Mouse (Mus musculus) embryonic facial prominence, embryonic 10.5 days (tissue): Measurements from ENCODE around the gene Jmjd1c. TPM values are rescaled to one million over a fixed set of nuclear protein-coding genes. Genes with fewer than 3 reads are reported as not detected.

ENCODE experiments used
- DNase-seq: peaks from one replicate; pipeline ENCODE4 v3.0.0-alpha.2; 2017; ENCODE audit warnings: low spot score
- H3K27ac ChIP-seq: fragments of 300-500 bp; sonication (generic); replicated peaks from 2 replicates; pipeline ENCODE4 v1.5.1; 2016; ENCODE audit warnings: mild to moderate bottlenecking
- H3K27me3 ChIP-seq: fragments of 300-500 bp; sonication (generic); replicated peaks from 2 replicates; pipeline ENCODE4 v1.6.1; 2016; ENCODE audit warnings: low read depth, mild to moderate bottlenecking; ENCODE audit not compliant: poor library complexity, severe bottlenecking
- H3K36me3 ChIP-seq: fragments of 300-500 bp; sonication (generic); replicated peaks from 2 replicates; pipeline ENCODE4 v1.6.1; 2016; ENCODE audit warnings: mild to moderate bottlenecking, moderate library complexity
- H3K4me1 ChIP-seq: fragments of 300-500 bp; sonication (generic); 2 replicates; pipeline ENCODE4 v1.6.1; 2016
- H3K4me3 ChIP-seq: fragments of 300-500 bp; sonication (generic); 2 replicates; pipeline ENCODE4 v1.5.1; 2016; ENCODE audit warnings: mild to moderate bottlenecking, moderate library complexity
- H3K9me3 ChIP-seq: fragments of 300-500 bp; sonication (generic); 2 replicates; pipeline ENCODE4 v1.6.1; 2016; ENCODE audit warnings: mild to moderate bottlenecking
- WGBS: fragments of 180-500 bp; shearing (Covaris S2); methylation state at CpG from one replicate; pipeline ENCODE4 v1.1.7; 2016; 5-methylcytosine and 5-hydroxymethylcytosine counted together
- polyA plus RNA-seq: library from polyadenylated mRNA; unstranded; fragments of >200 nt; fragmentation: Nextera tagmentation; extraction: Ambion mirVana; gene quantifications from 2 replicates; pipeline ENCODE4 v1.2.1, GENCODE M21; 2016

The Jmjd1c gene
- polyA plus RNA-seq, 1 experiment from 2014 or later, result 33.1 TPM

DNA sequence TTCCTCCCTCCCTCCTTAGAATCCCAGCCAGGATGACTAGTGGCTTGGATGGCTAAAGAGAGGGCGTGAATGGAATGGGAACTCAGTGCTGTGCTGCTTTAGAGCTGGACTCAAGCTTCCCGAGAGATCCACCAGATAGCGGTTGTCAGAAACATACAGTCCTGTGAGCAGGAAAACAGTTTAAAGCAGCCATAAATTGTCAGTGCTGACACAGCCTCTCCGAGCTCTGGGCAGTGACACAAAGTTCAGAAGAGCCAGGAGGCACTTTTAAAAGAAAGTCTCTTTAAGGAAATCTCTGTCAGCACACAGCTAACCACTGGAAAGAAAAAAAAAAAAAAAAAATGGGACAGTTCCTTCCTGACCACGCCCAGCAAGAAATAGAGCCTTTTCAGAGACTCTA lies 156.4 kb downstream of the Jmjd1c start:
- no peaks in the 10 kb centered on the region for H3K27me3 ChIP-seq

DNA sequence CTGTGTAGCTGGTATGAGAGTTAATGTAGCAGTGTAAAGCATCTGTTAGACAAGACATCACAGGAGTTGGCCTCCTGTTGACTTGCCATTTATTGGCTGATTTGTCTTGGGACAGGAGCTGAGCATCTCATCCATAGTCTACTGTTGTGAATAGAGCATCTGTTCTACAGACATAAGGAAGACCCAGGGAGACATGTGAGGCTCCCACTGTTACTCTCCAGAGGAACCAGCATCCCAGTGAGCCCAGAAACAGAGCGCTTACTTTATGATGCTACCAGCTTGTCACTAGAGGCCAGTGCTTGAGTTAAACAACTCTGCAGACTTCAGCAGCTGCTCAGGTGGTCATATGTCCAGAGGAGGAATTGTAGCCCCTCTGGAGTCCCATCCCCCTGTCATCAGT lies 157.2 kb downstream of the Jmjd1c start:
- no peak for DNase-seq
- Histone ChIP-seq H3K27ac (no peak overlapping the region), H3K9me3 (no peaks in the 10 kb centered on the region), H3K36me3 (peaks cover 92% of the 10 kb centered on the region), H3K4me3 (no peak overlapping the region), H3K27me3 (no peaks in the 10 kb centered on the region), H3K4me1 (no peaks in the 10 kb centered on the region)
- WGBS, result 98% methylated on average over 1 of the region's 1 CpGs

More for the DNA sequence above, 156.4 kb downstream of the Jmjd1c start:
- Histone ChIP-seq H3K36me3 (peaks cover 93% of the 10 kb centered on the region), H3K27ac (no peak overlapping the region), H3K4me3 (no peak overlapping the region), H3K9me3 (no peaks in the 10 kb centered on the region), H3K4me1 (no peaks in the 10 kb centered on the region)
- DNase-seq, result no peak
- 87% methylated on average over 5 of the region's 5 CpGs for WGBS

DNA sequence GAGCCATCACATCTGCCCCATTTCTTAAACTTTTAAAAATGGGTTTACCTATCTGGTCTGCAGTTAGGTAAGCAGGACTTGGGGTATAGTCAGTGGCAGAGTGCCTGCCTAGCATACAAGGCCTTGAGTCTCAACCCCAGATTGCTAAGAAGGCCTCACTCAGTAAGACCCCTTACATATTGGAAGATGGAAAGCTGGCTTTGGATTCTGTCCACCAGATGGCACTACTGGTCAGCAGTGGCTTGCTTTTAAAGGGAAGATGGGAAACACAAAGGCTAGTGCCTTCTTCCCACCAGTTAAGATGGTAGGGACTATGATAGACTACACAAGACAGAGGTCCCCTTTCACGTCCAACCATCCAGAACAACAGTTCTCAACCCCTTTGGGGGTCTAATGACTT lies 168.9 kb downstream of the Jmjd1c start:
- no peaks in the 10 kb centered on the region for H3K4me1 ChIP-seq
- peak; percentile 46 for DNase-seq
- H3K36me3 ChIP-seq, result peaks cover 41% of the 10 kb centered on the region
- WGBS, result 60% methylated on average over 1 of the region's 1 CpGs
- no peaks in the 10 kb centered on the region for H3K27me3 ChIP-seq
- peaks cover 4% of the 10 kb centered on the region; the same call in 1 of the 2 replicates for H3K9me3 ChIP-seq
- no peak overlapping the region for H3K27ac ChIP-seq
- no peak overlapping the region for H3K4me3 ChIP-seq

DNA sequence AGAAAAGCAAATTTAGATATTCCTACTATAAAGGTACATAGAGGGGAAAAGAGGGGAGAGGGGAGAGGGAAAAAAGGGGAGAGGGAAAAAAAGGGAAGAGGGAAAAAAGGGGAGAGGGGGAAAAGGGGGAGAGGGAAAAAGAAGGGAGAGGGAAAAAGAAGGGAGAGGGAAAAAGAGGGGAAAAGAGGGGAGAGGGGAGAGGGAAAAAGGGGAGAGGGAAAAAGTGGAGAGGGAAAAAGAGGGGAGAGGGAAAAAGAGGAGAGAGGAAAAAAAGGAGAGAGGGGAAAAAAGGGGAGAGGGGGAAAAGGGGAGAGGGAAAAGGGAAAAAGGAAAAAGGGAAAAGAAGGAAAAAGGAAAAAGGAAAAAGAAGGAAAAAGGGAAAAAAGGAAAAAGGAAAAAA lies 180.0 kb downstream of the Jmjd1c start:
- Histone ChIP-seq H3K9me3 (no peaks in the 10 kb centered on the region), H3K4me3 (no peak overlapping the region), H3K27ac (no peak overlapping the region), H3K27me3 (no peaks in the 10 kb centered on the region), H3K36me3 (peaks cover 32% of the 10 kb centered on the region), H3K4me1 (no peaks in the 10 kb centered on the region)
- no peak for DNase-seq

DNA sequence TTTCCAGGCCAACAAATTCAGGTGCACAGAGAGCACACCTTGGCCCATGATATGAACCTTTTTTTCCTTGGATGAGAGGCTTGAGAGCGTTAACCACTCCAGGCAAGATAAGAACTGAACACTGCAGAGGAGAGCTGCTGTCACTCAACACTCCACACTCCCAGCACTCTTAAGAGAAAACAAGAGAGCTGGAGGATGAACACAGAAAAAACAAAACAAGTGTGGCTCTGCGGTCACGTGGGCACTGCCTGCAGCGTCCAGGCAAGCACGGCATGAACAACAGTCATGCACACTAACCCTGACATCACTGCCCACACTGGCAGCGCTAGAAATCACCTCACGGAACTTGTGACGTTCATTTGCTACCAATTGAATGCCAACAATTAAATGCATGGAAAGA lies 185.9 kb downstream of the Jmjd1c start:
- 82% methylated on average over 8 of the region's 8 CpGs for WGBS
- H3K27ac ChIP-seq, result no peak overlapping the region
- H3K4me3 ChIP-seq, result no peak overlapping the region
- H3K4me1 ChIP-seq, result peaks cover 26% of the 10 kb centered on the region
- H3K27me3 ChIP-seq, result no peaks in the 10 kb centered on the region
- DNase-seq, result no peak
- no peaks in the 10 kb centered on the region for H3K36me3 ChIP-seq
- H3K9me3 ChIP-seq, result no peaks in the 10 kb centered on the region

DNA sequence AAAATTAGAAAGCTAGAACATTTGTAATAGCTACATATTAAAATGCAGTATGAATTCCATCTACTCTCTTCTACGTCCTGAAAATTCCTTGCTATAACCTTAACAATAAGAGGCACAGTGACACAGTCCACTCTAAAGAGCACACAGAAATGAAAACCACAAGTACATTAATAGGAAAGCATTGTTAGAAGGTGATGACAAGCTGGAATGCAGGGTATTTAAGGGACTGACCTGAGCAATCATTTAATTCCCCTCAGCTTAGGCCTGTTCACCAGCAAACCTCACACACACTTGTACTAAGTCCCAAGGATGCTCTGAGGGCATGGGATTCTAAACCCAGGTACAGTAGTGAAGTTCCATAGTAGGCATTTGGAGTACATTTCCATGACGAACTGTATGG lies 186.6 kb downstream of the Jmjd1c start:
- Histone ChIP-seq H3K36me3 (no peaks in the 10 kb centered on the region), H3K27me3 (no peaks in the 10 kb centered on the region), H3K4me1 (peaks cover 26% of the 10 kb centered on the region), H3K4me3 (no peak overlapping the region), H3K9me3 (no peaks in the 10 kb centered on the region), H3K27ac (no peak overlapping the region)
- DNase-seq, result no peak
- WGBS, result 83% methylated on average over 2 of the region's 2 CpGs

DNA sequence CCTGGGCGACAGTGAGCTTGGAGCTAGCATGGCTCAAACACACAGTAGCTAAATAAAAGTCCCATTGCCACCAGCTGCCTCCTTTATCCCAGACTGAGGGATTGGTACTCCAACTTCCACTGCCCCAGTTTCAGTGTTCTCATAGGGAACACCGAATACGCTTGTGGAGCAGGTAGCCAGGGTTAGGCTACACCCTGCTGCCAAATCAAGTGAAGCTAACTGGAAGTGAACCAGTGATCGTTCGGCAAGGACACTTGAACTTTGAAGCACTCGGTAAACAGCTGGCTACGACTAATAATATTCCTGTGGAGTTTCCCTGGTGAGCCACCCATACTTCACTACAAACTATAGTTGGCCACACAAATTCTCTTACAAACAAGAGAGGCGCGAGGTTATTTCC lies 187.6 kb downstream of the Jmjd1c start:
- 89% methylated on average over 9 of the region's 9 CpGs for WGBS
- H3K4me1 ChIP-seq, result peaks cover 26% of the 10 kb centered on the region
- no peak overlapping the region for H3K27ac ChIP-seq
- DNase-seq, result no peak
- H3K9me3 ChIP-seq, result no peaks in the 10 kb centered on the region
- no peaks in the 10 kb centered on the region for H3K36me3 ChIP-seq
- peak overlapping the region; percentile 82 for H3K4me3 ChIP-seq
- no peaks in the 10 kb centered on the region for H3K27me3 ChIP-seq

DNA sequence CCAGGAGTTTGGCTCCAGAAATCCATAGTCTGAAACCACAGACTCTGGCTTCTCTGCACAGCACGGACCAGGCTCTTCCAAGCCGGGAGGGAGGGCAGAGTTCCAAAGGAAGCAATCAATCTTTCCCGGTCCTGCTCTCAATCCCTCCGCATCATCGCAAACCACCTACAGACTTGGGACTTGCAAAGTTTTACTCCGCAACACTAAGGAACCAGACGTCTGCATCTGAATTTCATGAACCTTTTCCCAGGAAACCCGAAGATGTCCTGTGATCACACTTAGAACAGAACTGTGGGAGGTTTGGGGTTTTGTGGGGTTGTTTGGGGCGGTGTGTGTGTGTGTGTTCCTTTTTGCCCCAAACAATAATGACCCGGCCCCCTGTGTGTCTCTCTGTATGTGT lies 188.4 kb downstream of the Jmjd1c start:
- WGBS, result 9% methylated on average over 10 of the region's 10 CpGs
- Histone ChIP-seq H3K4me3 (peak overlapping the region; percentile 82), H3K9me3 (no peaks in the 10 kb centered on the region), H3K36me3 (no peaks in the 10 kb centered on the region), H3K27ac (peak overlapping the region; percentile 82), H3K27me3 (no peaks in the 10 kb centered on the region), H3K4me1 (peaks cover 26% of the 10 kb centered on the region)
- DNase-seq, result peak; percentile 12

DNA sequence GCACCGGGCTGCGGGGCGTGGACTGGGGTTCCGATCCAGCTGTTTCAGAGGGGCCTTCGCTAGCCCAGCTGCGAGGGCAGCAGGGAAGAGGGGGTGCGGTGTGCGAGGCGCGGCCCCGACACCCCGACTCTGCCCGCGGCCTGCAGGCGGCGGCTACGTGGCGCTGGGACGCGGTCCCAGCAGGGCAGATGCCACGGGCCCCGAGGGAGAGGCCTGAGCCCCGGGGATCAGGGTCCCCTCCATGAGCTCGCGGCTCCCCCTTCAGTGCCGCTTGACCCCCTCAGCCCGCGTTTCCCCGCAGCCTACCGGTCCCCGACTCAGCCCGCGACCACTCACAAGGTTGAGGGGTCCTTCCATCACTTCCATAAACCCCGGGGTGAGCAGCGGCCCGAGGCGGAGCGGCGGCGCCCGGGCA lies 188.8 kb downstream of the Jmjd1c start:
- no peak for DNase-seq
- Histone ChIP-seq H3K36me3 (no peaks in the 10 kb centered on the region), H3K27me3 (no peaks in the 10 kb centered on the region), H3K9me3 (no peaks in the 10 kb centered on the region), H3K4me3 (peak overlapping the region; percentile 82), H3K27ac (peak overlapping the region; percentile 82), H3K4me1 (peaks cover 26% of the 10 kb centered on the region)
- WGBS, result under 1% methylated on average over 41 of the region's 41 CpGs

DNA sequence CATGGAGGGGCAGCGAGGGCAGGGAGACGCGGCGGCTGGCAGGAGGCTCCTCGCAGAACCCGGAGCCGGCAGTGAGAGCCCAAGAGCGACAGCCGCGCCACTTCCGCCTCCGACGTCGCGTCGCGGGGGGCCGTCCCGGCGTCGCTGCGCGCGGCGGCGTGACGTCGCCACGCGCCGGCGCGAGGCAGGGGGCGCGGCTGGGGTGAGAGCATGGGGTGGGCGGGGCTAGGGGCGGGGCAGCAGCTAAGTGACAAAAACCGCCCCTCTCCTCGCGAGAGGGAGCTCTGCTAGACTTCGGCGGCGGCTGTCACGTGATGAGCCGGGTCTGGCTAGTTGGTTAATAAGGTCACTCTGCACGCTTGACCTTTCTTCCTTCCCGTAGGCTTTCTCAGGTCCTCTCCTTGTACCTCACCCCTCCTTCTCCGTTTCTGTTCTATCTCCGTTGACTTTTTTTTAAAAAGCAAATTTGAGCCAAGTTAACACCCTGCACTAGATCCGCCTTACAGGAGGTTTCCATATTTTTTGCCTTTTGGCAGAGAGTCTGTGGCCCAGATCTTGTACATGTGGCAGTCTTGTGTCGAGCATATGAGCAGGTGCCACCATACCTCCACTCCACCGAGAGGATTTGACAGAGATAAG lies 189.4 kb downstream of the Jmjd1c start, which contains the start of gene Nrbf2:
Gene Nrbf2, minus strand, starts transcription at position 130 of the 639 bp plus-strand sequence.
- H3K27me3 ChIP-seq, result no peaks in the 10 kb centered on the region
- H3K36me3 ChIP-seq, result no peaks in the 10 kb centered on the region
- peaks cover 26% of the 10 kb centered on the region for H3K4me1 ChIP-seq
- no peaks in the 10 kb centered on the region for H3K9me3 ChIP-seq
- peak; percentile 96 for DNase-seq
- peak within 1 kb of the TSS; percentile 82 for H3K4me3 ChIP-seq
- peak within 1 kb of the TSS; percentile 82 for H3K27ac ChIP-seq
- WGBS, result 3% methylated on average over 52 of the region's 52 CpGs

DNA sequence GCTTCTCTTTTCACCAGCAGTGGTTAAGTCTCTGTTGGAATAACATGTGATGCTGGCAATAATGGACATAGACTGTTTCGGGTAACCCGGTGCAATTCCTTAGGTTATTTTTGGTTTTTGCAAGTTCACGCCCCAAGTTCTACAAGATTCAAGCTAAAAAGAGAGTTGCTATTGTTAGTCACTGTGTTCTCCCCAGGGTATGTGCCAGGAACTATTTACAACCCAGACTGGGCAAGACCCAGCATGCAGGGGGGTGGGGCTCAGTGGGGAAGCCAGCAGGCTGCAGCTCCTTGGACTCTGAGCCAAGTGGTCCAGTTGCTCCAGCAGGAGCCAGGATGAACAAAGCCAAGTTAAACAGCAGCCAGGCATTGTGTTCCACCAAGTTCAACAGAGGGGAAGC lies 192.0 kb downstream of the Jmjd1c start:
- no peaks in the 10 kb centered on the region for H3K27me3 ChIP-seq
- H3K36me3 ChIP-seq, result no peaks in the 10 kb centered on the region
- no peaks in the 10 kb centered on the region for H3K9me3 ChIP-seq
- H3K4me1 ChIP-seq, result peaks cover 22% of the 10 kb centered on the region
- 82% methylated on average over 3 of the region's 3 CpGs for WGBS
- H3K4me3 ChIP-seq, result no peak overlapping the region
- H3K27ac ChIP-seq, result no peak overlapping the region
- no peak for DNase-seq

DNA sequence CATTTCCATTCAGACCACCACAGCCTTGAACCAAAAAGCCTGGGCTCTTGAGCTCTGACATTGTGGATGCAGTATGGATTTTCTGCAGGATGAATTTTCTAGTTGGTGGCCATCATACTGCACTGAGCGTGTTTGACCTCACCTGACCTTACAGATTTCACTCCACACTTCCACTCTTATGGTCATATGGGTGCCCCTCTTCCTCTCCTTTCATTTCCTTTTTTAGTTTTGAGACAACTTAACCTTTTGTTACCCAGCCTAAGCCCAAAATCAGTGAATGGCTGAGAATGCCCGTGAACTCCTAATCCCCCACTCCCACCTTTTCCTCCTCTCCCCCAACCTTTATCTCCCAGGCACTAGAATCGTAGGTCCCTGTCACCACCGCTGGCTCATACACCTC lies 194.7 kb downstream of the Jmjd1c start:
- 71% methylated on average over 4 of the region's 4 CpGs for WGBS
- no peak overlapping the region for H3K4me3 ChIP-seq
- H3K9me3 ChIP-seq, result no peaks in the 10 kb centered on the region
- no peak for DNase-seq
- H3K36me3 ChIP-seq, result no peaks in the 10 kb centered on the region
- no peaks in the 10 kb centered on the region for H3K27me3 ChIP-seq
- no peak overlapping the region for H3K27ac ChIP-seq
- peaks cover 1% of the 10 kb centered on the region; the same call in 1 of the 2 replicates for H3K4me1 ChIP-seq

DNA sequence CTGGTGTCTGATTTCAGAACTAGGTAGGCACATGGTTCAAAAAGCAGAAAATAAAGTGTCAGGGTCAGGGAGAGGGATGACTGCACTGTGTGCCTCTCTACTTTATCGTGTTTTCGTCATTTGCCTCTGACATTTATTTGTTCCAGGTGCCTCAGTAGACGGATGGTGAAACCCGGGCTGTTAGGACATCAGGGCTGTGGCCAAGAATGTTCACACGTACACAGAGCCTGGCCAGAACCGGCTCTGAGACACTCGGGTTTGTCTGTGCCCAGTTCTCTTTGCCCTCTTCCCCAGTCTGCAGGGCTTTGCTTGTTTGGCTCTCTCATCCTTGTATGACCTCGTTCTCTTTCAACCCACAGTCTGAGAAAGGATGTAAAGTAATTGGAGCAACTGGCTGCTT lies 195.2 kb downstream of the Jmjd1c start:
- H3K27me3 ChIP-seq, result no peaks in the 10 kb centered on the region
- no peaks in the 10 kb centered on the region for H3K9me3 ChIP-seq
- no peak overlapping the region for H3K4me3 ChIP-seq
- DNase-seq, result no peak
- H3K4me1 ChIP-seq, result no peaks in the 10 kb centered on the region
- H3K27ac ChIP-seq, result no peak overlapping the region
- H3K36me3 ChIP-seq, result no peaks in the 10 kb centered on the region
- 78% methylated on average over 8 of the region's 8 CpGs for WGBS
